Mouse (Mus musculus): Measurements from ENCODE around the gene Fcna. TPM values are rescaled to one million over a fixed set of nuclear protein-coding genes. Genes with fewer than 3 reads are reported as not detected.

The Fcna gene
- polyA plus RNA-seq, 1 experiment from 2014 or later, result 3.8 TPM

DNA sequence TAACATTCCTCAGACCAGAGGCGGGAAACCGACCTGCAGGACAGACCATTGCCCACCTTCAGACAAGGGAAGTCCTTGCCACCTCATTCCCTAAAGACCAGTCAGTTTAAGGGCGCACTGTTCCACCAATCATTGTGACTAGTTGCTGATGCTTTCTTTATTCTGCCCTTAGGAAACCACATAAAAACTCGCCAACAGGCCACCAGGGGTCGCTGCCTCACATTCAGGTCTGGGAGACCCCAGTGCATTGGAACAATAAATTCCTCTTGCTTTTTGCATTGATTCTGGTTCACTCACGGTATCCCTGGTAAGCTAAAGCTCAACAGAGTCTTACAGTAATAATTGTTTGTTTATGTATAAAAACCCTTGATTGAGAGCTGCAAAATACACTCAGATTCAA lies 12.1 kb upstream of the Fcna start:
- no peaks in the 10 kb centered on the region for H3K36me3 ChIP-seq (ENCODE audit: control insufficient read depth, insufficient read depth, low read length)
- no peak overlapping the region for H3K4me2 ChIP-seq (replicated peaks; ENCODE audit: low read depth)
- no peak overlapping the region for H3K4me3 ChIP-seq (ENCODE audit: low read depth, low read length)
- ATAC-seq (ENCODE audit: low FRiP score, low TSS enrichment) (no peak), DNase-seq (ENCODE audit: low spot score) (peak; percentile 51)
- no peak overlapping the region for H3K9ac ChIP-seq (ENCODE audit: low read length)
- no peaks in the 10 kb centered on the region for H3K27me3 ChIP-seq (ENCODE audit: control insufficient read depth, insufficient read depth, low read length)
- 20% methylated on average over 6 of the region's 6 CpGs for WGBS
- no peak for TF ChIP-seq EP300 (optimal IDR thresholded peaks at IDR 0.05)
- TF ChIP-seq CTCF (IDR thresholded peaks at IDR 0.05; ENCODE audit: low read depth), result peak; percentile 77
- no peaks in the 10 kb centered on the region for H3K9me3 ChIP-seq (ENCODE audit: control insufficient read depth, low read length)
- no peaks in the 10 kb centered on the region for H3K4me1 ChIP-seq (replicated peaks; ENCODE audit: control insufficient read depth, insufficient read depth)
- no peak overlapping the region for H3K27ac ChIP-seq (replicated peaks)

DNA sequence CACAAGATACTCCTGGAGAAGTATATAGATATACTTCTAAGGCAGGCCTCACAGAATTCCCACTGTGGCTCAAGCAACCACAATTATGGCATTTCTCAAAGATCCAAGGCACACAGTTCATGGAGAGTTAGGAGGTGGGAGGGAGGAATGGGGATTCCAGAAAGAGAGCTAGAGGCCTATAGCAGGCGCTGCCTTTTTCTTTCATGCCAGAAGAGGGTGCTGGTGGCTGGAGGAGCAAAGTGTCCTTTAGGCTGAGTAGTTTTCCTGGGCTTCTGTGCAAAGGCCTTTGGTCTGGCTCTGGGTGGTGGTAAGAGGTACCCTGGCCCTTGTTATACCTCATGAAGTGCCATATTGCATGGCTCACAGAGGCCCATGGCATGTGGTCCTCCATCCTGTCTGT lies 6.2 kb upstream of the Fcna start:
- Histone ChIP-seq H3K27me3 (ENCODE audit: control insufficient read depth, insufficient read depth, low read length) (no peaks in the 10 kb centered on the region), H3K9ac (ENCODE audit: low read length) (no peak overlapping the region), H3K4me1 (replicated peaks; ENCODE audit: control insufficient read depth, insufficient read depth) (no peaks in the 10 kb centered on the region), H3K4me3 (ENCODE audit: low read depth, low read length) (no peak overlapping the region), H3K4me2 (replicated peaks; ENCODE audit: low read depth) (no peak overlapping the region), H3K9me3 (ENCODE audit: control insufficient read depth, low read length) (no peaks in the 10 kb centered on the region), H3K27ac (replicated peaks) (no peak overlapping the region), H3K36me3 (ENCODE audit: control insufficient read depth, insufficient read depth, low read length) (no peaks in the 10 kb centered on the region)
- ATAC-seq (ENCODE audit: low FRiP score, low TSS enrichment) (no peak), DNase-seq (ENCODE audit: low spot score) (no peak)
- TF ChIP-seq CTCF (IDR thresholded peaks at IDR 0.05; ENCODE audit: low read depth) (peak; percentile 54), EP300 (optimal IDR thresholded peaks at IDR 0.05) (no peak)
- WGBS, result 61% methylated on average over 1 of the region's 1 CpGs

DNA sequence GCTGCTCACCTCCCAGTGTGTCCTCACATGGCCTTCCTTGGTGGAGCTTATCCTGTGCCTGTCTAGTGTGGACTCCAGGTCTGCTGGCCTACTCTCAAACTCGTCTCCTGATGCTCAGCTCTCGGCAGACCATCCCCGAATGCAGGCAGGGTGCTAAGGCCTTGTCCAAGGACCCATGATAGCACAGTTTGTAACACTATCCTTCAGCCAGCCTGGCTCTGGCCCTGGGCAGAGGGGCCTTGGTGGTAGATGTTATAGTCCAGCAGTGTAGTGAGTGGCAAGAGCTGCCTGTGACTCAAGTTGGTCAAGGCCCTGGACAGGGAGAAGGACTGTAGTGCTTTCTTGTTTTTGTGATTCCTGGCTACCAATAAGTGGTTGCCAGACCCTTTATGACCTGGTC lies 5.8 kb upstream of the Fcna start:
- H3K4me3 ChIP-seq (ENCODE audit: low read depth, low read length), result no peak overlapping the region
- 82% methylated on average over 3 of the region's 3 CpGs for WGBS
- no peak overlapping the region for H3K9ac ChIP-seq (ENCODE audit: low read length)
- no peak overlapping the region for H3K27ac ChIP-seq (replicated peaks)
- DNase-seq (ENCODE audit: low spot score), result no peak
- no peak for ATAC-seq (ENCODE audit: low FRiP score, low TSS enrichment)
- no peaks in the 10 kb centered on the region for H3K27me3 ChIP-seq (ENCODE audit: control insufficient read depth, insufficient read depth, low read length)
- TF ChIP-seq CTCF (IDR thresholded peaks at IDR 0.05; ENCODE audit: low read depth) (no peak), EP300 (optimal IDR thresholded peaks at IDR 0.05) (no peak)
- no peak overlapping the region for H3K4me2 ChIP-seq (replicated peaks; ENCODE audit: low read depth)
- no peaks in the 10 kb centered on the region for H3K9me3 ChIP-seq (ENCODE audit: control insufficient read depth, low read length)
- no peaks in the 10 kb centered on the region for H3K4me1 ChIP-seq (replicated peaks; ENCODE audit: control insufficient read depth, insufficient read depth)
- no peaks in the 10 kb centered on the region for H3K36me3 ChIP-seq (ENCODE audit: control insufficient read depth, insufficient read depth, low read length)

DNA sequence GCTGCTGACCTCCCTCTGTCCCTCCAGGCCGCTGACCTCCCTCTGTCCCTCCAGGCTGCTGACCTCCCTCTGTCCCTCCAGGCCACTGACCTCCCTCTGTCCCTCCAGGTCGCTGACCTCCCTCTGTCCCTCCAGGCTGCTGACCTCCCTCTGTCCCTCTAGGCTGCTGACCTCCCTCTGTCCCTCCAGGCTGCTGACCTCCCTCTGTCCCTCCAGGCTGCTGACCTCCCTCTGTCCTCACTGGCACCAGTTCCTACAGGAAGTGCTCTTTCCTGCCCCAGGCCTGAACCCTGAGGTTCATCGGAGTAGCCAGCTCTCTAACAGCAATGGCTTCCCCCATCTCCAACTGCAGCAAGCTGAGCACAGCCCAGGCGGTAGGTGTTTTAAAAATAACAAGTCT lies 908 bp upstream of the Fcna start:
- H3K9ac ChIP-seq (ENCODE audit: low read length), result no peak overlapping the region
- ATAC-seq (ENCODE audit: low FRiP score, low TSS enrichment) (no peak), DNase-seq (ENCODE audit: low spot score) (no peak)
- no peaks in the 10 kb centered on the region for H3K36me3 ChIP-seq (ENCODE audit: control insufficient read depth, insufficient read depth, low read length)
- H3K27me3 ChIP-seq (ENCODE audit: control insufficient read depth, insufficient read depth, low read length), result no peaks in the 10 kb centered on the region
- WGBS, result 57% methylated on average over 4 of the region's 4 CpGs
- no peak for TF ChIP-seq EP300 (optimal IDR thresholded peaks at IDR 0.05)
- no peak for TF ChIP-seq CTCF (IDR thresholded peaks at IDR 0.05; ENCODE audit: low read depth)
- H3K27ac ChIP-seq (replicated peaks), result no peak overlapping the region
- no peaks in the 10 kb centered on the region for H3K9me3 ChIP-seq (ENCODE audit: control insufficient read depth, low read length)
- no peaks in the 10 kb centered on the region for H3K4me1 ChIP-seq (replicated peaks; ENCODE audit: control insufficient read depth, insufficient read depth)
- no peak overlapping the region for H3K4me3 ChIP-seq (ENCODE audit: low read depth, low read length)
- H3K4me2 ChIP-seq (replicated peaks; ENCODE audit: low read depth), result no peak overlapping the region

DNA sequence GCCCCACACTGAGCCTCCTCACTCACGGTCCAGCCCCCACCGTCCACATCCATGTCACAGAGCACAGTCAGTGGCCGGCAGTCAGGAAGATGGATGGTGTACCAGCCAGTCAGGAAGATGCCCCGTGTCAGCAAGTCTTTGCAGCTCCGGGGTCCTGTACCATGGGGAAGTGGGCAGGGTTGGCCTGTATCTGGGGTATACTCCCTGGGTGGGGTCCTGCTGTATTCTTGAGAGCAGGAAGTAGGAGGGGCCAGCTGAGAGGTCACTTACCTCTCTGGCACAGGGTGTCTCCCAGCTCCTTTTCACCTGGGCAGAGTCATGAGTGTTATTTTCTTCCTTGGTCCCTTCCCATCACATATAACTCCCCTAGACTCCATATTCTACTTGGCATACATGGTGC lies 1.8 kb downstream of the Fcna start:
- H3K36me3 ChIP-seq (ENCODE audit: control insufficient read depth, insufficient read depth, low read length), result no peaks in the 10 kb centered on the region
- no peaks in the 10 kb centered on the region for H3K9me3 ChIP-seq (ENCODE audit: control insufficient read depth, low read length)
- H3K4me3 ChIP-seq (ENCODE audit: low read depth, low read length), result no peak overlapping the region
- no peaks in the 10 kb centered on the region for H3K4me1 ChIP-seq (replicated peaks; ENCODE audit: control insufficient read depth, insufficient read depth)
- WGBS, result 46% methylated on average over 5 of the region's 5 CpGs
- ATAC-seq (ENCODE audit: low FRiP score, low TSS enrichment) (no peak), DNase-seq (ENCODE audit: low spot score) (no peak)
- H3K9ac ChIP-seq (ENCODE audit: low read length), result no peak overlapping the region
- H3K4me2 ChIP-seq (replicated peaks; ENCODE audit: low read depth), result no peak overlapping the region
- H3K27ac ChIP-seq (replicated peaks), result no peak overlapping the region
- no peak for TF ChIP-seq EP300 (optimal IDR thresholded peaks at IDR 0.05)
- TF ChIP-seq CTCF (IDR thresholded peaks at IDR 0.05; ENCODE audit: low read depth), result no peak
- H3K27me3 ChIP-seq (ENCODE audit: control insufficient read depth, insufficient read depth, low read length), result no peaks in the 10 kb centered on the region

DNA sequence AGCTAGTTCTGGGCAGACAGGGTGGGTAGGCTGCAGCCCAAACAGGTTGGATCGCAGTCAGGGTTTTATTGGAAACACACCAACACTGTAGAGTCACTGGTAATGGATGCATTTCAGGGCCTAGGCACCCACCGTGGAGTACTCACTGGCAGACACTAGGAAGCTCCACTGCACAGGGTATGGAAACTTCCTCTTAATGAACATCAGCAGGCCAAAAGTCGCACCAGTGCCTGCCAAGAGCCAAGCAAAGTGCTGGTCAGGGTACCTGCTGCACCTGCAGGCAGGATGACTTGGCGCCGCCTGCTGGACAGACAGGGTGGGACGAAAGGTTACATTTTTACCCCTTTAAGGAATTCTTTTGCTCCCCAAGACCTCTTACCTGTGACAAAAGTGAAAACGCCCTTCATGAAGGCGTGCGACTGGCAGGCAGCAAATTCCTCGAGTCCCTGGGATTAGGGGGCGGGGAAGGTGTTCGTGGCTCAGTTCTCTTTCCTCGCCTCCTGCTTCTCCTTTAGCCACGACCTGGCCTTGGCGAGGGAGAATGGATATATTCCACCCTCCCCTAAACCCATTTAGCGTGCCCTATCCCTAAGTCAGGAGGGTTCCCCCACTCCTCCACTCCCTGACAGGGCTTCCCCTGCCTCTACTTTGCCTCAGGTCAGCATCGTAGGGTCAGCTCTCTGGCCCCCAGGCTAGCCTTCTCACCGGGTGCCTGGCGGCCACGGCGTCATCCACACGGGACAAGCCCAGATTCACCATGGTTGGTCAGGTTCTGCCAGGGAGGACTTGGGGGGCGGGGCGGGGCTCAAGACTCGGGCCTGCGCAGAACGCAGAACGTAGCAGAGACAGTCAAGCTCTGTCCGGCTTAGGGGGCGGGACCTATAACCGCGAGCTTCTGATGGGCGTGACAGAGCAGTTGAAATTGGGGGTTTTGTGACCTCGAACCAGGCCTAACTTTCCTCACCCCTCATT lies 6.3 kb downstream of the Fcna start, which contains the start of gene Tmem141:
Tmem141 (minus strand) TSS at position 777 of the 972 bp plus-strand sequence.
- TF ChIP-seq CTCF (IDR thresholded peaks at IDR 0.05; ENCODE audit: low read depth) (peak; percentile 81), EP300 (optimal IDR thresholded peaks at IDR 0.05) (no peak)
- Histone ChIP-seq H3K9me3 (ENCODE audit: control insufficient read depth, low read length) (no peaks in the 10 kb centered on the region), H3K9ac (ENCODE audit: low read length) (peak within 1 kb of the TSS; percentile 65), H3K4me2 (replicated peaks; ENCODE audit: low read depth) (peak within 1 kb of the TSS; percentile 86), H3K4me3 (ENCODE audit: low read depth, low read length) (peak within 1 kb of the TSS; percentile 54), H3K27ac (replicated peaks) (peak within 1 kb of the TSS; percentile 77), H3K4me1 (replicated peaks; ENCODE audit: control insufficient read depth, insufficient read depth) (no peaks in the 10 kb centered on the region), H3K27me3 (ENCODE audit: control insufficient read depth, insufficient read depth, low read length) (no peaks in the 10 kb centered on the region), H3K36me3 (ENCODE audit: control insufficient read depth, insufficient read depth, low read length) (no peaks in the 10 kb centered on the region)
- 5% methylated on average over 34 of the region's 34 CpGs for WGBS
- ATAC-seq (ENCODE audit: low FRiP score, low TSS enrichment), result peak; percentile 95
- DNase-seq (ENCODE audit: low spot score), result peak; percentile 94
